Mouse (Mus musculus) megakaryocyte, embryonic 14.5 days (primary cell): ENCODE data around the gene Amer2. TPM values are rescaled to one million over a fixed set of nuclear protein-coding genes. Genes with fewer than 3 reads are reported as not detected.

Experiments used
- H3K27me3 ChIP-seq: replicated peaks from 2 replicates; pipeline ENCODE3; 2012; ENCODE audit warnings: inconsistent platforms
- H3K36me3 ChIP-seq: replicated peaks from 2 replicates; pipeline ENCODE3; 2012; ENCODE audit warnings: low read length, inconsistent platforms, mixed read lengths
- H3K4me1 ChIP-seq: 2 replicates; pipeline ENCODE4 v1.6.1; 2012; ENCODE audit warnings: inconsistent platforms
- H3K4me3 ChIP-seq: replicated peaks from 2 replicates; pipeline ENCODE3; 2012; ENCODE audit warnings: moderate library complexity, mild to moderate bottlenecking, inconsistent platforms
- H3K9me3 ChIP-seq: 2 replicates; pipeline ENCODE4 v1.6.1; 2012; ENCODE audit warnings: inconsistent platforms
- FLI1 ChIP-seq: IDR thresholded peaks from 2 replicates; pipeline ENCODE4 v1.6.1; 2012; ENCODE audit warnings: low read length, inconsistent platforms, mixed read lengths
- GATA1 ChIP-seq: IDR thresholded peaks from 3 replicates; pipeline ENCODE4 v1.6.1; 2012; ENCODE audit warnings: mixed read lengths, low read length, inconsistent platforms, borderline replicate concordance
- polyA plus RNA-seq: library from polyadenylated mRNA; stranded (reverse); fragments of >175 nt; gene quantifications from 2 replicates; pipeline ENCODE4 v1.2.3, GENCODE M21; 2012; ENCODE audit warnings: low replicate concordance; ENCODE audit not compliant: insufficient read depth

The Amer2 gene
- polyA plus RNA-seq, 1 experiment = not detected

GRCm38 (mm10) chr14:60432136-60432535 is 59.1 kb downstream of the Amer2 start:
- no peaks in the 10 kb centered on the region for H3K9me3 ChIP-seq
- H3K36me3 ChIP-seq = no peaks in the 10 kb centered on the region
- peaks cover 8% of the 10 kb centered on the region; the same call in 1 of the 2 replicates for H3K4me1 ChIP-seq
- TF ChIP-seq GATA1 (no peak), FLI1 (no peak)
- peaks cover 4% of the 10 kb centered on the region for H3K27me3 ChIP-seq
- no peak overlapping the region for H3K4me3 ChIP-seq

- H3K27me3 ChIP-seq = no peaks in the 10 kb centered on the region
- H3K9me3 ChIP-seq = no peaks in the 10 kb centered on the region
- no peak overlapping the region for H3K4me3 ChIP-seq
- H3K36me3 ChIP-seq = no peaks in the 10 kb centered on the region
- H3K4me1 ChIP-seq = no peaks in the 10 kb centered on the region; the same call in 1 of the 2 replicates
- TF ChIP-seq GATA1 (no peak), FLI1 (no peak)
Observed at GRCm38 (mm10) chr14:60435515-60435914, 62.5 kb downstream of the Amer2 start.

GRCm38 (mm10) chr14:60436364-60436763 is 63.3 kb downstream of the Amer2 start:
- Histone ChIP-seq H3K4me3 (no peak overlapping the region), H3K27me3 (no peaks in the 10 kb centered on the region), H3K4me1 (no peaks in the 10 kb centered on the region), H3K9me3 (peaks cover 3% of the 10 kb centered on the region; the same call in 1 of the 2 replicates), H3K36me3 (no peaks in the 10 kb centered on the region)
- TF ChIP-seq FLI1 = no peak
- no peak for TF ChIP-seq GATA1

Other genes starting within 250 kb of the Amer2 start
- gene Atp8a2, start 176.1 kb upstream of the Amer2 start, polyA plus RNA-seq = 0.02 TPM in 1 of 2 replicates, not detected in the other
- not detected in 2 replicates for gene Nupl1, start 121.8 kb upstream of the Amer2 start, polyA plus RNA-seq
- gene Gm49336, start 121.8 kb upstream of the Amer2 start, polyA plus RNA-seq = 1.3 and 14.1 TPM in 2 replicates
- 0.87 and 3.3 TPM in 2 replicates for gene Mtmr6, start 108.0 kb upstream of the Amer2 start, polyA plus RNA-seq